Mouse (Mus musculus) embryonic stem cell, embryonic (primary cell): ENCODE data around the gene Cfap45.

Experiments used
- CTCF ChIA-PET, 4 experiments: fragments of 300-600 bp in 2 of 4; fragments of 350-600 bp in 2 of 4; sonication (Branson Sonifier 250); formaldehyde crosslinking; loops; one replicate each; lab custom pipeline; 2022; ENCODE audit warnings: inconsistent platforms in 2 of 4; lab: Charles Lee
- POLR2A ChIA-PET, 4 experiments: fragments of 300-600 bp in 2 of 4; fragments of 350-600 bp in 2 of 4; sonication (Branson Sonifier 250); formaldehyde crosslinking; loops; one replicate each; lab custom pipeline; 2022; ENCODE audit warnings: antibody characterized with exemption in 4 of 4, inconsistent platforms in 1 of 4; lab: Charles Lee

The Cfap45 gene

GRCm38 (mm10) chr1:172487859-172488258, 32.7 kb upstream of the Cfap45 start:
- ChIA-PET CTCF (interaction anchor here in 3 of 4 experiments (0.6 to 1.4 kb wide), 3 partner anchors 13 to 61 kb away, joined by 3 read pairs; no protein-coding TSS in a partner anchor), POLR2A (interaction anchor here in 2 of 4 experiments (0.5 to 0.9 kb wide), 2 partner anchors 17 to 21 kb away, joined by 3 to 4 read pairs; no protein-coding TSS in a partner anchor)

- ChIA-PET CTCF (interaction anchor here in 2 of 4 experiments (2.3 to 3.6 kb wide), 3 partner anchors 75 to 80 kb away, joined by 34 to 46 read pairs (median 38); no protein-coding TSS in a partner anchor), POLR2A (interaction anchor here in 1 of 4 experiments (0.6 to 1.2 kb wide), 4 partner anchors 11 to 1012 kb away, joined by 3 to 4 read pairs (median 4); partner anchors contain the start of gene Tagln2)
Measured at GRCm38 (mm10) chr1:172488831-172489230, 31.8 kb upstream of the Cfap45 start.

- ChIA-PET CTCF (interaction anchor here (0.5 to 3.6 kb wide), 75 partner anchors 8 to 860 kb away, joined by 3 to 46 read pairs (median 5); partner anchors contain the start of genes Igsf9 (in 4 of the 4), Tagln2 (in 3 of the 4), Cfap45 (in 2 of the 4) and Dusp23 (in 1 of the 4)), POLR2A (interaction anchor here (0.6 to 2.1 kb wide), 18 partner anchors 8 to 92 kb away, joined by 3 to 17 read pairs (median 4); partner anchors contain the start of genes Igsf9 (in 2 of the 4), Tagln2 (in 2 of the 4) and Cfap45 (in 1 of the 4))
Measured at GRCm38 (mm10) chr1:172489585-172490250, 30.9 kb upstream of the Cfap45 start.

- CTCF ChIA-PET: interaction anchor here (0.5 to 3.6 kb wide), 79 partner anchors 8 to 859 kb away, joined by 3 to 46 read pairs (median 5); partner anchors contain the start of genes Igsf9 (in 4 of the 4), Tagln2 (in 3 of the 4), Cfap45 (in 2 of the 4) and Slamf9 (in 2 of the 4)
- POLR2A ChIA-PET: interaction anchor here (0.6 to 2.1 kb wide), 18 partner anchors 8 to 398 kb away, joined by 3 to 17 read pairs (median 4); partner anchors contain the start of genes Igsf9 (in 2 of the 4), Cfap45 (in 1 of the 4) and Tagln2 (in 1 of the 4)
Measured at GRCm38 (mm10) chr1:172490261-172490661, 30.3 kb upstream of the Cfap45 start.

- POLR2A ChIA-PET: interaction anchor here in 1 of 4 experiments (2.1 kb wide), 1 partner anchor 10 kb away, joined by 6 read pairs; no protein-coding TSS in a partner anchor
- CTCF ChIA-PET: interaction anchor here in 2 of 4 experiments (0.6 to 3.6 kb wide), 5 partner anchors 9 to 173 kb away, joined by 3 to 46 read pairs (median 4); no protein-coding TSS in a partner anchor
Measured at GRCm38 (mm10) chr1:172492047-172492446, 28.6 kb upstream of the Cfap45 start.

- CTCF ChIA-PET: interaction anchor here in 1 of 4 experiments (0.9 kb wide), 1 partner anchor 60 kb away, joined by 3 read pairs; no protein-coding TSS in a partner anchor
- POLR2A ChIA-PET: interaction anchor here in 3 of 4 experiments (0.5 to 2.1 kb wide), 6 partner anchors 8 to 95 kb away, joined by 3 to 6 read pairs (median 4); no protein-coding TSS in a partner anchor
Measured at GRCm38 (mm10) chr1:172493516-172493915, 27.1 kb upstream of the Cfap45 start.

GRCm38 (mm10) chr1:172496030-172496429, 24.6 kb upstream of the Cfap45 start:
- ChIA-PET CTCF (interaction anchor here in 2 of 4 experiments (0.7 to 0.9 kb wide), 2 partner anchors 87 kb away, joined by 3 read pairs; no protein-coding TSS in a partner anchor), POLR2A (interaction anchor here in 3 of 4 experiments (0.5 to 3.5 kb wide), 10 partner anchors 10 to 1614 kb away, joined by 3 to 26 read pairs (median 6); partner anchors contain the start of gene Cfap45 (in 2 of the 3))

GRCm38 (mm10) chr1:172497428-172497827, 23.2 kb upstream of the Cfap45 start:
- ChIA-PET POLR2A (interaction anchor here in 2 of 4 experiments (0.6 to 3.8 kb wide), 6 partner anchors 15 to 121 kb away, joined by 3 to 26 read pairs (median 5); partner anchors contain the start of genes Cfap45 (in 1 of the 2), Igsf9 (in 1 of the 2) and Pigm (in 1 of the 2)), CTCF (interaction anchor here in 3 of 4 experiments (0.5 to 1.4 kb wide), 3 partner anchors 24 to 89 kb away, joined by 3 to 5 read pairs (median 5); partner anchors contain the start of gene Cfap45 (in 1 of the 3))

- POLR2A ChIA-PET: interaction anchor here in 3 of 4 experiments (0.6 to 3.8 kb wide), 30 partner anchors 9 to 413 kb away, joined by 3 to 20 read pairs (median 4); partner anchors contain the start of genes Cfap45 (in 3 of the 3) and Igsf9 (in 3 of the 3)
- CTCF ChIA-PET: interaction anchor here (0.6 to 1.0 kb wide), 9 partner anchors 10 to 956 kb away, joined by 3 to 10 read pairs (median 4); partner anchors contain the start of gene Dusp23 (in 1 of the 4)
Measured at GRCm38 (mm10) chr1:172499765-172500441, 20.7 kb upstream of the Cfap45 start, which contains the start of gene Tagln2. Gene Tagln2 (plus strand): TSS chr1:172500047.

GRCm38 (mm10) chr1:172500451-172501370, 19.9 kb upstream of the Cfap45 start:
- POLR2A ChIA-PET: interaction anchor here in 3 of 4 experiments (0.7 to 4.6 kb wide), 38 partner anchors 7 to 1127 kb away, joined by 3 to 51 read pairs (median 4); partner anchors contain the start of genes Cfap45 (in 3 of the 3) and Igsf9 (in 3 of the 3)

GRCm38 (mm10) chr1:172501371-172502144, 19.0 kb upstream of the Cfap45 start:
- ChIA-PET POLR2A (interaction anchor here (0.6 to 4.6 kb wide), 32 partner anchors 8 to 1128 kb away, joined by 3 to 51 read pairs (median 4); partner anchors contain the start of genes Cfap45 (in 3 of the 4), Igsf9 (in 1 of the 4) and Pigm (in 1 of the 4)), CTCF (interaction anchor here (0.6 to 2.2 kb wide), 21 partner anchors 9 to 462 kb away, joined by 3 to 9 read pairs (median 3); no protein-coding TSS in a partner anchor)

More at GRCm38 (mm10) chr1:172500451-172501370, 19.9 kb upstream of the Cfap45 start:
- CTCF ChIA-PET: interaction anchor here (0.7 to 1.3 kb wide), 13 partner anchors 10 to 955 kb away, joined by 3 to 7 read pairs (median 3); partner anchors contain the start of gene Dusp23 (in 1 of the 4)

GRCm38 (mm10) chr1:172502145-172503110, 18.2 kb upstream of the Cfap45 start:
- CTCF ChIA-PET: interaction anchor here (0.6 to 2.2 kb wide), 22 partner anchors 8 to 462 kb away, joined by 3 to 9 read pairs (median 4); partner anchors contain the start of gene Dusp23 (in 1 of the 4)
- POLR2A ChIA-PET: interaction anchor here (0.6 to 4.6 kb wide), 38 partner anchors 7 to 1245 kb away, joined by 3 to 51 read pairs (median 4); partner anchors contain the start of genes Cfap45 (in 3 of the 4) and Pigm (in 2 of the 4)

- CTCF ChIA-PET: interaction anchor here in 3 of 4 experiments (0.6 to 2.2 kb wide), 12 partner anchors 7 to 180 kb away, joined by 3 to 9 read pairs (median 4); partner anchors contain the start of gene Dusp23 (in 1 of the 3)
- POLR2A ChIA-PET: interaction anchor here (0.6 to 4.6 kb wide), 22 partner anchors 10 to 916 kb away, joined by 3 to 51 read pairs (median 5); partner anchors contain the start of genes Cfap45 (in 3 of the 4) and Pigm (in 2 of the 4)
Measured at GRCm38 (mm10) chr1:172503111-172503997, 17.2 kb upstream of the Cfap45 start.
